Mouse (Mus musculus) monocyte, adult 59 days (primary cell): Measurements from ENCODE around the gene Slc30a2. TPM values are rescaled to one million over a fixed set of nuclear protein-coding genes. Genes with fewer than 3 reads are reported as not detected.

Experiments
- total RNA-seq, 2 experiments: library from RNA; stranded (reverse); gene quantifications; one replicate each; pipeline ENCODE4 v1.2.4; 2023

Gene Slc30a2
- total RNA-seq, result not detected

GRCm38 (mm10) chr4:134343071-134344031 is at the start of gene Slc30a2:
Gene Slc30a2, plus strand, starts transcription at chr4:134343181.

GRCm38 (mm10) chr4:134314876-134315275 is 28.1 kb upstream of the Slc30a2 start, which contains the start of gene Trim63:
Gene Trim63, plus strand, starts transcription at chr4:134315120.

GRCm38 (mm10) chr4:134383750-134384149 is 40.8 kb downstream of the Slc30a2 start, which contains the start of gene Extl1:
Gene Extl1, minus strand, starts transcription at chr4:134383850.

GRCm38 (mm10) chr4:134395977-134396825 is 53.2 kb downstream of the Slc30a2 start, which contains the start of gene Pafah2:
Gene Pafah2, plus strand, starts transcription at chr4:134396320.

Other genes starting within 250 kb of the Slc30a2 start
- gene Cd52, start 248.1 kb upstream of the Slc30a2 start, total RNA-seq, result 1,000 to 10,000 TPM in 1 of 2 experiments, 100 to 1,000 TPM in 1; 974 to 1,106 TPM
- gene Ubxn11, start 240.6 kb upstream of the Slc30a2 start, total RNA-seq, result 1 to 10 TPM; 3.6 to 8.2 TPM
- gene Sh3bgrl3, start 214.4 kb upstream of the Slc30a2 start, total RNA-seq, result 100 to 1,000 TPM; 743 to 766 TPM
- 10 to 100 TPM; 14.3 to 16.1 TPM for gene Cep85, start 156.1 kb upstream of the Slc30a2 start, total RNA-seq
- gene Gm7534, start 140.2 kb upstream of the Slc30a2 start, total RNA-seq, result not detected
- not detected for gene Catsper4, start 115.8 kb upstream of the Slc30a2 start, total RNA-seq
- not detected for gene Cnksr1, start 104.8 kb upstream of the Slc30a2 start, total RNA-seq
- not detected for gene E130218I03Rik, start 99.5 kb upstream of the Slc30a2 start, total RNA-seq
- gene Zfp593, start 97.6 kb upstream of the Slc30a2 start, total RNA-seq, result 10 to 100 TPM; 12.7 to 15.7 TPM
- gene Gm30191, start 96.2 kb upstream of the Slc30a2 start, total RNA-seq, result not detected
- gene Grrp1, start 89.1 kb upstream of the Slc30a2 start, total RNA-seq, result not detected
- gene Pdik1l, start 55.3 kb upstream of the Slc30a2 start, total RNA-seq, result 10 to 100 TPM in 1 of 2 experiments, 1 to 10 TPM in 1; 9.4 to 10.7 TPM
- gene Trim63, start 28.1 kb upstream of the Slc30a2 start, total RNA-seq, result not detected
- gene Extl1, start 40.7 kb downstream of the Slc30a2 start, total RNA-seq, result under 1 TPM; 0.10 to 0.39 TPM
- gene Pafah2, start 53.1 kb downstream of the Slc30a2 start, total RNA-seq, result 1 to 10 TPM; 2.5 to 3.1 TPM
- gene Stmn1, start 125.1 kb downstream of the Slc30a2 start, total RNA-seq, result 1 to 10 TPM; 5.8 to 9.0 TPM
- gene Paqr7, start 153.5 kb downstream of the Slc30a2 start, total RNA-seq, result 10 to 100 TPM; 11.4 to 12.1 TPM
- not detected for gene Aunip, start 167.8 kb downstream of the Slc30a2 start, total RNA-seq
- gene Mtfr1l, start 192.2 kb downstream of the Slc30a2 start, total RNA-seq, result 10 to 100 TPM; 36.3 to 43.1 TPM
- gene Selenon, start 209.0 kb downstream of the Slc30a2 start, total RNA-seq, result 10 to 100 TPM; 23.7 to 33.2 TPM